In genomic region chr9:119937005-119937773, GRCm38 (mm10) we compare ENCODE assay signal across 8 mouse cellular contexts. TPM values are rescaled to one million over a fixed set of nuclear protein-coding genes. Genes with fewer than 3 reads are reported as not detected.
DNase-seq lines count a peak whose midpoint lies in the region; ATAC-seq and TF ChIP-seq lines count a peak whose summit lies in the region.

Gorasp1 (minus strand) TSS chr9:119937565.
Ttc21a (plus strand) TSS chr9:119937606.

- TF ChIP-seq CTCF in C2C12 (IDR thresholded peaks at IDR 0.05; ENCODE audit: control insufficient read depth, insufficient read depth, insufficient read length) = no peak
- no peak for TF ChIP-seq CTCF in brain, embryonic 14.5 days (IDR thresholded peaks at IDR 0.05; ENCODE audit: borderline replicate concordance, extremely low read depth, insufficient read depth, insufficient read length)
- no peak for TF ChIP-seq CTCF in liver, adult 2 months (IDR thresholded peaks at IDR 0.05; ENCODE audit: low read depth, low read length)

- ATAC-seq in heart, embryonic 11.5 days (replicated peaks; ENCODE audit: insufficient number of reproducible peaks, low FRiP score, low TSS enrichment) = peak; percentile 92
- peak; percentile 96 for ATAC-seq in kidney, embryonic 16.5 days (ENCODE audit: low FRiP score, low TSS enrichment)

- no peaks in the 10 kb centered on the region for H3K79me3 ChIP-seq in C2C12 (ENCODE audit: low read depth)

- H3K27me3 ChIP-seq in C2C12 (ENCODE audit: control insufficient read depth, insufficient read depth, insufficient read length) (no peaks in the 10 kb centered on the region), myocyte (ENCODE audit: control insufficient read depth, insufficient read depth, insufficient read length) (no peaks in the 10 kb centered on the region)
- H3K27me3 ChIP-seq in erythroblast, embryonic 14.5 days (ENCODE audit: control insufficient read depth) = no peaks in the 10 kb centered on the region
- no peaks in the 10 kb centered on the region for H3K27me3 ChIP-seq in heart, embryonic 11.5 days (ENCODE audit: control insufficient read depth, insufficient read depth, low read length)
- no peaks in the 10 kb centered on the region for H3K27me3 ChIP-seq in kidney, embryonic 16.5 days (ENCODE audit: insufficient read depth, low read length)
- H3K27me3 ChIP-seq in liver, adult 2 months (ENCODE audit: control insufficient read depth, insufficient read depth, low read length) = no peaks in the 10 kb centered on the region
- H3K27me3 ChIP-seq in splenic B cell, adult 2 months (ENCODE audit: control insufficient read depth, insufficient read depth, low read length, poor library complexity, severe bottlenecking) = no peaks in the 10 kb centered on the region

- peak within 1 kb of the TSS; percentile 50; the same call in 1 of the 2 replicates for H3K27ac ChIP-seq in heart, embryonic 11.5 days (ENCODE audit: low read depth, low read length)
- H3K27ac ChIP-seq in kidney, embryonic 16.5 days (ENCODE audit: low read length) = peak within 1 kb of the TSS; percentile 80
- peak within 1 kb of the TSS; percentile 76 for H3K27ac ChIP-seq in liver, adult 2 months (replicated peaks; ENCODE audit: insufficient read depth, low read depth, low read length)

- H3K36me3 ChIP-seq in C2C12 (ENCODE audit: control insufficient read depth, insufficient read depth) = no peaks in the 10 kb centered on the region
- H3K36me3 ChIP-seq in erythroblast, embryonic 14.5 days (ENCODE audit: control insufficient read depth) = peaks cover 13% of the 10 kb centered on the region
- H3K36me3 ChIP-seq in heart, embryonic 11.5 days (ENCODE audit: control insufficient read depth, insufficient read depth, low read length) = 0 out of 2 replicates have a peak, but pooled peaks cover 6% of the 10 kb centered on the region
- H3K36me3 ChIP-seq in kidney, embryonic 16.5 days (ENCODE audit: insufficient read depth, low read length) = peaks cover 6% of the 10 kb centered on the region
- no peaks in the 10 kb centered on the region for H3K36me3 ChIP-seq in liver, adult 2 months (ENCODE audit: control insufficient read depth, insufficient read depth, low read length)
- no peaks in the 10 kb centered on the region for H3K36me3 ChIP-seq in myocyte (ENCODE audit: control insufficient read depth, insufficient read depth)
- 0 out of 2 replicates have a peak, but pooled peaks cover 4% of the 10 kb centered on the region for H3K36me3 ChIP-seq in splenic B cell, adult 2 months (ENCODE audit: control insufficient read depth, insufficient read depth, low read length, poor library complexity, severe bottlenecking)

- DNase-seq in brain, embryonic 14.5 days (ENCODE audit: low read depth) = peak; percentile 96
- peak; percentile 69 for DNase-seq in liver, adult 2 months (ENCODE audit: extremely low read depth, low read depth, low spot score)
- peak; percentile 95 for DNase-seq in splenic B cell, adult 2 months (ENCODE audit: low read depth, low spot score)

- peak within 1 kb of the TSS; percentile 93 for H3K4me2 ChIP-seq in heart, embryonic 11.5 days
- H3K4me2 ChIP-seq in kidney, embryonic 16.5 days (replicated peaks; ENCODE audit: low read depth, low read length) = peak within 1 kb of the TSS; percentile 86
- peak within 1 kb of the TSS; percentile 72 for H3K4me2 ChIP-seq in myocyte (ENCODE audit: low read depth)

- H3ac ChIP-seq in C2C12 (ENCODE audit: control insufficient read depth, insufficient read length, low read depth) = peak within 1 kb of the TSS; percentile 90
- H3ac ChIP-seq in myocyte (ENCODE audit: control insufficient read depth, insufficient read length) = peak within 1 kb of the TSS; percentile 51

- H3K4me1 ChIP-seq in erythroblast, embryonic 14.5 days (ENCODE audit: control insufficient read depth) = peaks cover 29% of the 10 kb centered on the region
- H3K4me1 ChIP-seq in heart, embryonic 11.5 days (ENCODE audit: control insufficient read depth, insufficient read depth, low read length) = peaks cover 6% of the 10 kb centered on the region; the same call in 1 of the 2 replicates
- peaks cover 17% of the 10 kb centered on the region for H3K4me1 ChIP-seq in kidney, embryonic 16.5 days (ENCODE audit: insufficient read depth, low read length)
- peaks cover 17% of the 10 kb centered on the region for H3K4me1 ChIP-seq in liver, adult 2 months (ENCODE audit: control insufficient read depth, insufficient read depth, low read length)

- no peaks in the 10 kb centered on the region for H3K9me3 ChIP-seq in erythroblast, embryonic 14.5 days (ENCODE audit: control insufficient read depth, low read length)
- no peaks in the 10 kb centered on the region for H3K9me3 ChIP-seq in heart, embryonic 11.5 days (replicated peaks; ENCODE audit: control insufficient read depth, low read length)
- no peaks in the 10 kb centered on the region for H3K9me3 ChIP-seq in kidney, embryonic 16.5 days (ENCODE audit: low read length)

- H3K4me3 ChIP-seq in C2C12 (ENCODE audit: insufficient read depth, poor library complexity, severe bottlenecking) = peak within 1 kb of the TSS; percentile 57
- peak within 1 kb of the TSS; percentile 91 for H3K4me3 ChIP-seq in erythroblast, embryonic 14.5 days (replicated peaks)
- peak within 1 kb of the TSS; percentile 59 for H3K4me3 ChIP-seq in heart, embryonic 11.5 days (ENCODE audit: low read depth, low read length)
- peak within 1 kb of the TSS; percentile 79 for H3K4me3 ChIP-seq in kidney, embryonic 16.5 days (ENCODE audit: low read length)
- peak within 1 kb of the TSS; percentile 84 for H3K4me3 ChIP-seq in liver, adult 2 months (ENCODE audit: insufficient read depth, low read depth, low read length)
- peak within 1 kb of the TSS; percentile 59 for H3K4me3 ChIP-seq in myocyte

- WGBS in heart, embryonic 11.5 days (ENCODE audit: insufficient replicate concordance) = 3% methylated on average over 40 of the region's 40 CpGs
- 2% methylated on average over 40 of the region's 40 CpGs for WGBS in kidney, embryonic 16.5 days
- WGBS in liver, adult 2 months = under 1% methylated on average over 40 of the region's 40 CpGs

- peak within 1 kb of the TSS; percentile 76 for H3K9ac ChIP-seq in heart, embryonic 11.5 days (ENCODE audit: low read depth, low read length)
- peak within 1 kb of the TSS; percentile 88 for H3K9ac ChIP-seq in kidney, embryonic 16.5 days (replicated peaks; ENCODE audit: low read length)
- peak within 1 kb of the TSS; percentile 90 for H3K9ac ChIP-seq in liver, adult 2 months (ENCODE audit: low read depth, low read length)

- peaks cover 8% of the 10 kb centered on the region for H3K79me2 ChIP-seq in C2C12 (ENCODE audit: control insufficient read depth, insufficient read depth)
- peaks cover 10% of the 10 kb centered on the region; the same call in 1 of the 2 replicates for H3K79me2 ChIP-seq in liver, adult 2 months (ENCODE audit: control insufficient read depth, insufficient read depth, low read length)
- H3K79me2 ChIP-seq in myocyte (ENCODE audit: control insufficient read depth, insufficient read depth) = peaks cover 10% of the 10 kb centered on the region

- TF ChIP-seq POLR2A in brain, embryonic 14.5 days (IDR thresholded peaks at IDR 0.05; ENCODE audit: borderline replicate concordance, extremely low read depth, insufficient read depth, insufficient read length, poor library complexity, severe bottlenecking) = peak; percentile 83; the same call in 1 of the 2 replicates
- peak; percentile 92 for TF ChIP-seq POLR2A in liver, adult 2 months (IDR thresholded peaks at IDR 0.05; ENCODE audit: extremely low read depth, insufficient read depth, low read length)
- TF ChIP-seq POLR2A in myocyte (IDR thresholded peaks at IDR 0.05; ENCODE audit: insufficient read length, low read depth) = peak; percentile 99

TF ChIP-seq in C2C12, 6 proteins besides CTCF, POLR2A, EP300 and RAD21:
- no peak for TF ChIP-seq MYOG (IDR thresholded peaks at IDR 0.05; ENCODE audit: control insufficient read depth, extremely low read depth, insufficient read length)
- no peak for TF ChIP-seq CEBPB (IDR thresholded peaks at IDR 0.05; ENCODE audit: low read depth)
- no peak for TF ChIP-seq FOSL1 (IDR thresholded peaks at IDR 0.05; ENCODE audit: insufficient read depth, low read length, poor library complexity, severe bottlenecking)
- peak; percentile 82 for TF ChIP-seq MAX (IDR thresholded peaks at IDR 0.05)
- TF ChIP-seq MYOD1 (IDR thresholded peaks at IDR 0.05; ENCODE audit: control insufficient read depth, insufficient read length, low read depth) = no peak
- peak; percentile 94 for TF ChIP-seq USF1 (IDR thresholded peaks at IDR 0.05; ENCODE audit: low read depth)

TF ChIP-seq in myocyte, 11 proteins besides CTCF, POLR2A, EP300 and RAD21 (continues in another document):
- TF ChIP-seq CEBPB (IDR thresholded peaks at IDR 0.05; ENCODE audit: insufficient read depth, poor library complexity, severe bottlenecking) (no peak), TCF3 (IDR thresholded peaks at IDR 0.05; ENCODE audit: insufficient read length, low read depth) (no peak), USF1 (IDR thresholded peaks at IDR 0.05; ENCODE audit: low read depth) (peak; percentile 97), TCF12 (IDR thresholded peaks at IDR 0.05; ENCODE audit: insufficient read depth, poor library complexity, severe bottlenecking) (no peak), MYOG (IDR thresholded peaks at IDR 0.05; ENCODE audit: control insufficient read depth in 1 of 3, insufficient read depth in 1 of 3, insufficient read length in 2 of 3, low read depth in 2 of 3) (peak in 1 of 3 experiments; percentile 17), MYOD1 (IDR thresholded peaks at IDR 0.05; ENCODE audit: control insufficient read depth in 1 of 3, insufficient read length in 2 of 3, low read depth in 2 of 3) (no peak), REST (IDR thresholded peaks at IDR 0.05; ENCODE audit: insufficient read depth, insufficient read length) (no peak), POLR2AphosphoS2 (IDR thresholded peaks at IDR 0.05; ENCODE audit: insufficient read length, low read depth) (peak; percentile 94)

RNA-seq across cellular contexts. Expression of gene Gorasp1, which starts in this region (rescaled TPM):
- 11.0 TPM for polyA plus RNA-seq in C2C12 (2012; fragmentation: generic; extraction: Trizol)
- polyA plus RNA-seq in brain, embryonic 14.5 days (2012; rRNA removed) = 22.5 and 23.2 TPM in 2 replicates
- 0.49 and 0.59 TPM in 2 replicates for polyA plus RNA-seq in erythroblast, embryonic 14.5 days (2012)
- polyA plus RNA-seq in heart, embryonic 11.5 days (2014; fragmentation: Nextera tagmentation; extraction: Ambion mirVana) = 18.0 and 20.3 TPM in 2 replicates
- polyA plus RNA-seq in kidney, embryonic 16.5 days (2015; fragmentation: Nextera tagmentation; extraction: Ambion mirVana) = 28.0 and 29.5 TPM in 2 replicates
- 10.9 and 11.5 TPM in 2 replicates for total RNA-seq in liver, adult 2 months (2014; rRNA removed)
- polyA plus RNA-seq in liver, adult 2 months (2012; rRNA removed) = 18.1 and 20.7 TPM in 2 replicates
- 10.5 TPM for polyA plus RNA-seq in myocyte (2012; fragmentation: generic; extraction: Trizol)

RNA-seq across cellular contexts. Expression of gene Ttc21a, which starts in this region (rescaled TPM):
- polyA plus RNA-seq in C2C12 (2012; fragmentation: generic; extraction: Trizol) = 0.06 TPM
- 1.1 and 2.1 TPM in 2 replicates for polyA plus RNA-seq in brain, embryonic 14.5 days (2012; rRNA removed)
- polyA plus RNA-seq in erythroblast, embryonic 14.5 days (2012) = not detected in 2 replicates
- 0.23 and 0.37 TPM in 2 replicates for polyA plus RNA-seq in heart, embryonic 11.5 days (2014; fragmentation: Nextera tagmentation; extraction: Ambion mirVana)
- polyA plus RNA-seq in kidney, embryonic 16.5 days (2015; fragmentation: Nextera tagmentation; extraction: Ambion mirVana) = 0.20 and 0.35 TPM in 2 replicates
- 0.07 TPM in 1 of 2 replicates, not detected in the other for total RNA-seq in liver, adult 2 months (2014; rRNA removed)
- not detected in 2 replicates for polyA plus RNA-seq in liver, adult 2 months (2012; rRNA removed)
- polyA plus RNA-seq in myocyte (2012; fragmentation: generic; extraction: Trizol) = 0.05 TPM

Comparison
In these comparisons a context has a peak if more than half of its experiments do, and no peak if none do; other contexts are left out.
1. Peak in every context shown above with its lines: DNase-seq, ATAC-seq, H3K4me3 ChIP-seq and H3K27ac ChIP-seq.